Mouse (Mus musculus) kidney, adult 2 months (tissue): ENCODE data around the gene P3h2. TPM values are rescaled to one million over a fixed set of nuclear protein-coding genes. Genes with fewer than 3 reads are reported as not detected.
A peak's percentile ranks its signal among the peaks of the same experiment; 100 is the strongest.

Experiments used
- DNase-seq: peaks from one replicate; pipeline ENCODE4 v3.0.0; 2021
- H3K27ac ChIP-seq: fragments of 200-500 bp; 2 replicates; pipeline ENCODE4 v1.5.1; 2012; ENCODE audit warnings: low read depth, low read length, control low read depth, inconsistent platforms; ENCODE audit not compliant: insufficient read depth
- H3K27me3 ChIP-seq: fragments of 200-500 bp; replicated peaks from 2 replicates; pipeline ENCODE4 v1.6.1; 2012; ENCODE audit warnings: mild to moderate bottlenecking, moderate library complexity, low read length, inconsistent platforms; ENCODE audit not compliant: control insufficient read depth, insufficient read depth
- H3K36me3 ChIP-seq: fragments of 200-500 bp; 2 replicates; pipeline ENCODE4 v1.6.1; 2012; ENCODE audit warnings: mild to moderate bottlenecking, moderate library complexity, low read length, inconsistent platforms; ENCODE audit not compliant: control insufficient read depth, insufficient read depth
- H3K4me1 ChIP-seq: fragments of 200-500 bp; 2 replicates; pipeline ENCODE4 v1.6.1; 2011; ENCODE audit warnings: low read length; ENCODE audit not compliant: control insufficient read depth, insufficient read depth
- H3K4me3 ChIP-seq: fragments of 200-500 bp; 2 replicates; pipeline ENCODE4 v1.5.1; 2011; ENCODE audit warnings: mild to moderate bottlenecking, low read depth, low read length, control low read depth; ENCODE audit not compliant: insufficient read depth
- CTCF ChIP-seq: fragments of 200-500 bp; conservative IDR thresholded peaks from 2 replicates; pipeline ENCODE4 v1.5.1; 2011; ENCODE audit warnings: low read depth, mild to moderate bottlenecking, control low read depth, low read length, moderate library complexity, mixed read lengths; ENCODE audit not compliant: insufficient read depth, insufficient read length
- POLR2A ChIP-seq: fragments of 200-500 bp; IDR thresholded peaks from one replicate; pipeline ENCODE4 v1.6.1; 2011; ENCODE audit warnings: low read depth, low read length, control low read depth
- WGBS: fragments of 180-500 bp; shearing (Covaris S2); methylation state at CpG from one replicate; pipeline ENCODE4 v1.1.7; 2018; 5-methylcytosine and 5-hydroxymethylcytosine counted together
- polyA plus RNA-seq: library from polyadenylated mRNA; depleted of rRNA; stranded (reverse); fragments of >200 nt; gene quantifications from 2 replicates; pipeline ENCODE4 v1.2.3, GENCODE M21; 2012

Gene P3h2
- polyA plus RNA-seq, 1 experiment = 60.1 TPM

DNA sequence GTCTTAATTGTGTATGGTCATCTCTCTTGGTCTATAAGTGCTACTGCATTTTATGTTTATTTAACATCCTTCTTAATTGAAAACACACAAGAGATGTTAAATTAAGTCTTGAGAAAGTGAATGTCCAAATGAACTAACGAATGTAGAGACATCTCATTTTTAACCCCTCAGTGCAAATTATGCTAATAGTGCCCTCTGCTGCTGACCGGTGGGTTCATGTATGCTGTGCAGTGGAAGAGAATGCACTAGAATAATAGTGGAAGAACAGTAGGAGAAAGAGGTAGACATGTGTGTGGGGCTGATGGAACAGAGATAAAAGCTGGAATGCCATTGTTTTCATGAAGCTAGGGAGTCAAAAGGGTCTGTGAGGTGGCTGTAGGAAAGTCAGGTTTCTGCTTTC is 153.6 kb downstream of the P3h2 start:
- Histone ChIP-seq H3K4me1 (peaks cover 4% of the 10 kb centered on the region; the same call in 1 of the 2 replicates), H3K4me3 (no peak overlapping the region), H3K27ac (no peak overlapping the region), H3K27me3 (no peaks in the 10 kb centered on the region), H3K36me3 (no peaks in the 10 kb centered on the region)
- TF ChIP-seq CTCF (peak; percentile 45), POLR2A (no peak)
- DNase-seq = peak; percentile 51
- 40% methylated on average over 2 of the region's 2 CpGs for WGBS

GRCm38 (mm10) chr16:25948067-25948466 is 157.5 kb downstream of the P3h2 start:
- no peak overlapping the region for H3K27ac ChIP-seq
- no peaks in the 10 kb centered on the region for H3K36me3 ChIP-seq
- no peak for DNase-seq
- 51% methylated on average over 1 of the region's 1 CpGs for WGBS
- no peaks in the 10 kb centered on the region for H3K27me3 ChIP-seq
- no peak overlapping the region for H3K4me3 ChIP-seq
- peaks cover 4% of the 10 kb centered on the region; the same call in 1 of the 2 replicates for H3K4me1 ChIP-seq
- no peak for TF ChIP-seq POLR2A
- no peak for TF ChIP-seq CTCF

DNA sequence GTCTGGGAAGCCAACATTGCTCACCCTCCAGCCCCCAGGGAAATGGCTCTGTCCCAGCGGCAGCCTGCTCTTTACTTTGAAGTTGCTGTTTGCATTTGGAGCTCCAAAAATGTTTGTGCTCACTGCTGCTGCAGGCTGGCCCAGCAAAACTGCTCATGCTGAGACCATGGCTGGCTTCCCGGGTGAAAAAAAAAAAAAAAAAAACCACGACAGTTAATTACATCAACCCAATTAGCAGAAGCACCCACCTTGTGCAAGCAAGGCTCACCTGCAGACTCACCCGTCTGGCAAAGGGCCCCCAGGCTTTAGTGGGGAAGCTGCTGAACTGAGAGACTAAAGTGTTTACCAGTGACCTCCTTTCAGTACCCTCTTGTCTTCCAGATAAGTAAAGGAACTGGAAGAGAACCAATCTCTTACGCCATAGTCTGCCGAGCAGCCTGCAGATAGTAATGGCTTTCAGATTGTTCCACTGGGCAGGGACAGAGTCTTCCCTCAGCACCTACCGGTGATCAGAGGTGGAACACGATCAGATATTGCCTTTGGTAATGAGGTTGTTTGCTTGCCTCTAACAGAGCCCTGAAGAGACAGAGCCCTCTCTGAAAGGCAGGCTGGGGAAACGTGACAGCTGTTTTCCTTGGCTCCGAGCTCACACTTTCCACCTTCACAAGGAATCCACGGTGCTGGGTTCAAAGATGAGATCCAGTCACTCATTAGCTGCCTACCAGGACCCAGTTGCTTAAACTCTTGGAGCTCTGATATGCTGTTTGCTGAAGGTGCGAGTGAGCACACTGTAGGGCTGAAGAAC is 160.2 kb downstream of the P3h2 start:
- H3K4me1 ChIP-seq = peaks cover 4% of the 10 kb centered on the region; the same call in 1 of the 2 replicates
- H3K36me3 ChIP-seq = no peaks in the 10 kb centered on the region
- WGBS = 44% methylated on average over 12 of the region's 12 CpGs
- TF ChIP-seq CTCF (peak; percentile 40; the same call in 1 of the 2 replicates), POLR2A (no peak)
- peak; percentile 68 for DNase-seq
- H3K27ac ChIP-seq = no peak overlapping the region
- no peaks in the 10 kb centered on the region for H3K27me3 ChIP-seq
- H3K4me3 ChIP-seq = no peak overlapping the region

DNA sequence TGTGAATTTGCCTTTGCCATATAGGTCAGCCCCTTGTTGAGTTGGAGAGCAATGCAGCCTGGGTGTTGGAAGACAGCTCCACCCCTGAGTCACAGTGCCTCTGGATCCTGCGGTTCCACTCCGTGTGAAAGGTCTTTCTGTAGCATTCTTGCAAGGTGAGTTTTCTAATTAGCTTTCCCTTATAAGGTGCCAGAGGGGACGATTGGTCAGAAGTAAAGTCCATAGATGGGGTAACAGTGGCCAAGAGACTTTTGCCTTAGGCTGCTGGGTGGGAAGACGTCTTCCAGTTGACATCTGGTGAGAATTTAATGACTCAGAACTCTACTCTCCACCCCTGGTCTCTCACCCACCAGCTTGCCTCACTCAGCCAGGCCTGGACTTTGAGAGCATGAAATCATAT is 163.3 kb downstream of the P3h2 start:
- 39% methylated on average over 4 of the region's 4 CpGs for WGBS

DNA sequence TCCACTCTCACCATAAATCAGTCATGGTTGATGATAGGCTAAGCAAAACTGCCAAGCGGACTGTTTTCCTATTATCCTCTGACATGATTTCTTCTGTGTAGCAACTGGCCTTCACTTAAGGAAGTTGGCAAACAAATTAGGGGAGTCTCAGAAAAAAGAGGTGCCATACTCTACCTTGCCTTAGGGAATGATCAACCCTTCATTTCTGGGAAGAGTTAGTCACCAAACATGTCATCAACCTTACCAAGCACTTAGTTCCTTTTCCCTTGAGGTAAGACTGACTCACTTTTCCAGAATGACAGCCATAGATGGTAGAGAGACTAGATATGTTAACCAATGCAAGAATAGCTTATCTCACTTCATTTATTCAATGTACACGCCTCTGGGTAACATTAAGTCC is 171.4 kb downstream of the P3h2 start:
- DNase-seq = no peak
- Histone ChIP-seq H3K36me3 (no peaks in the 10 kb centered on the region), H3K4me1 (no peaks in the 10 kb centered on the region), H3K4me3 (no peak overlapping the region), H3K27ac (no peak overlapping the region), H3K27me3 (no peaks in the 10 kb centered on the region)
- WGBS = 79% methylated on average over 2 of the region's 2 CpGs
- TF ChIP-seq POLR2A (no peak), CTCF (no peak)

More for the DNA sequence above, 163.3 kb downstream of the P3h2 start:
- DNase-seq = no peak
- TF ChIP-seq POLR2A (no peak), CTCF (no peak)
- Histone ChIP-seq H3K27ac (no peak overlapping the region), H3K36me3 (no peaks in the 10 kb centered on the region), H3K4me1 (no peaks in the 10 kb centered on the region; the same call in 1 of the 2 replicates), H3K27me3 (no peaks in the 10 kb centered on the region), H3K4me3 (no peak overlapping the region)

DNA sequence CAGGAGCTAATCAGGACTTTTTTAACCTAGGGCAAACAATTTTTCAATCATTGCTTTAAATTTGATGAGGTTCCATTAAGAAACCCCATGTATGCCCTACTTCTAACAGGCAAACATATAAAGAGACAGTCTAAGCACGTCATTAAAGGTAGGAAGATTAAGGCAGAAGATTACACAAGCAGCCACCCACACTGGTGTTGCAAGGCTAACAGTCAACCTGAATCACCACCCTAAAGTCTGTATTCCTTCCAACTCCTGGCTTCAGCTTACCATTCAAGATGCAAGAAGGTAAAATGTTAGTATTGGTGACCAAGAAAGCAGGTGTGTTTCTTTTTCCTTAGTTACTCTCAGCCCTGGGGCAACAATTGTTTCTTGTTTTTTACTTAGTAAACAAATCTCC is 193.4 kb downstream of the P3h2 start:
- no peak for TF ChIP-seq POLR2A
- no peak for TF ChIP-seq CTCF
- Histone ChIP-seq H3K36me3 (no peaks in the 10 kb centered on the region), H3K4me3 (no peak overlapping the region), H3K4me1 (no peaks in the 10 kb centered on the region), H3K27ac (no peak overlapping the region), H3K27me3 (no peaks in the 10 kb centered on the region)
- WGBS = 87% methylated on average over 1 of the region's 1 CpGs
- DNase-seq = no peak
